Mouse (Mus musculus) brain, embryonic 14.5 days (tissue): ENCODE results near the gene Krtap19-2. TPM values are rescaled to one million over a fixed set of nuclear protein-coding genes. Genes with fewer than 3 reads are reported as not detected.
A peak's percentile ranks its signal among the peaks of the same experiment; 100 is the strongest.

ENCODE experiments used
- DNase-seq: peaks from one replicate; pipeline ENCODE4 v3.0.0-alpha.2; 2011; ENCODE audit warnings: low read depth
- CTCF ChIP-seq: fragments of 200-500 bp; IDR thresholded peaks from 2 replicates; pipeline ENCODE4 v1.5.1; 2012; ENCODE audit warnings: inconsistent platforms, mild to moderate bottlenecking, moderate library complexity, borderline replicate concordance; ENCODE audit not compliant: insufficient read depth, insufficient read length; ENCODE audit errors: extremely low read depth
- POLR2A ChIP-seq: fragments of 200-500 bp; IDR thresholded peaks from 2 replicates; pipeline ENCODE4 v1.6.1; 2012; ENCODE audit warnings: mild to moderate bottlenecking, inconsistent platforms, borderline replicate concordance; ENCODE audit not compliant: poor library complexity, insufficient read depth, insufficient read length, severe bottlenecking; ENCODE audit errors: extremely low read depth
- polyA plus RNA-seq: library from polyadenylated mRNA; depleted of rRNA; stranded (reverse); fragments of >200 nt; gene quantifications from 2 replicates; pipeline ENCODE4 v1.2.3, GENCODE M21; 2012; rRNA removed

Gene Krtap19-2
- not detected in 2 replicates for polyA plus RNA-seq

GRCm38 (mm10) chr16:88874169-88874568 is at the start of gene Krtap19-2:
Krtap19-2 (minus strand) TSS chr16:88874269.
- TF ChIP-seq CTCF (no peak), POLR2A (no peak)
- no peak for DNase-seq

DNA sequence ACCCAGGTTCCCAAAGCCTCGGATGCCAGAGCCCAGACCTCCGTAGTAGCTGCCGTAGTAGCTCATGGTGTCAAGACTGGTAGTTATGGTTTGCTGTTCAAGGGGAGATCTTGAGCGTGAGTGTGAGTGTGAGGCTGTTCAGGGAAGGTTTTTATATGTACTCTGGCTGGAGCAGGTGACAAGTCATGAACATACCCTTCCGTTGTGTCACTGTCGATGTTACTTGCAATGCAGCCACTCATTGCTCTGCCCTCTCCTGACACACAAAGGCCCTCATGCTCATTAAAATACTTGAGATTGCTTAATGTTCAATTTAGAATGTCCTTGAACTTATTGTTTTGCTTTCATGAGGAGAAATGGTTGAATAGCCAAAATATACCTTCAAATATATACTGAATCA is 22.3 kb upstream of the Krtap19-2 start, which contains the start of gene Krtap19-5:
Krtap19-5 (minus strand) TSS at position 101 of the 400 bp plus-strand sequence.
- no peak for TF ChIP-seq POLR2A
- TF ChIP-seq CTCF, result no peak
- no peak for DNase-seq

- DNase-seq, result peak; percentile 74
- TF ChIP-seq POLR2A (no peak), CTCF (no peak)
Measured at GRCm38 (mm10) chr16:88886870-88887269, 12.8 kb upstream of the Krtap19-2 start.

- TF ChIP-seq POLR2A (no peak), CTCF (no peak)
- no peak for DNase-seq
Measured at GRCm38 (mm10) chr16:88884989-88885388, 10.9 kb upstream of the Krtap19-2 start, which contains the start of gene Krtap19-4. Krtap19-4 (minus strand) TSS chr16:88885089.

GRCm38 (mm10) chr16:88877938-88878337 is 3.9 kb upstream of the Krtap19-2 start, which contains the start of gene Krtap19-3:
Krtap19-3 (minus strand) TSS chr16:88878038.
- no peak for TF ChIP-seq POLR2A
- no peak for TF ChIP-seq CTCF

GRCm38 (mm10) chr16:88869311-88869710 is 4.8 kb downstream of the Krtap19-2 start, which contains the start of gene Krtap19-1:
Krtap19-1 (minus strand) TSS chr16:88869411.
- no peak for DNase-seq
- TF ChIP-seq POLR2A (no peak), CTCF (no peak)

More at GRCm38 (mm10) chr16:88877938-88878337, 3.9 kb upstream of the Krtap19-2 start, which contains the start of gene Krtap19-3:
- DNase-seq, result no peak

GRCm38 (mm10) chr16:88864887-88865407 is 9.1 kb downstream of the Krtap19-2 start:
- DNase-seq, result no peak

DNA sequence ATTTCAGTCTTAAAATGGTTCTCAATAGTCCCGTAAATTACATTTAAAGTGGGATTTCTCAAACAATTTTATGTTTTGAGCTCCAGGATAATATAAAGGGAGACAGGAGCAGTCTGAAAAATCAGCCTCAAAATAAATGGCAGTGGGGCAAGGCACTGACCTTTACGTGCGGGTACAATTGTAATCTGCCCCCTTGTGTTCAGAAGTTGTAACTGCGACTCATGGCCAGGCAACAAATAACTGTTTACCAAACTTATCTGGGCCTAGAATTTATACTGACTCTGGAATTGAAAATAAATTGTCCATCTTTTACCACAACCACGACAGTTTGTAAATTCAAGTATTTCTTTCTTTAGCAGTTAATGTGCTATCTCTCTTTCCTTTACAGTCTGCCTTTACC is 22.6 kb downstream of the Krtap19-2 start:
- peak; percentile 57 for DNase-seq
- no peak for TF ChIP-seq POLR2A
- TF ChIP-seq CTCF, result peak; percentile 75

More at GRCm38 (mm10) chr16:88864887-88865407, 9.1 kb downstream of the Krtap19-2 start:
- no peak for TF ChIP-seq CTCF
- no peak for TF ChIP-seq POLR2A

GRCm38 (mm10) chr16:88848558-88848957 is 25.5 kb downstream of the Krtap19-2 start:
- no peak for DNase-seq
- TF ChIP-seq CTCF (no peak), POLR2A (no peak)

- DNase-seq, result no peak
- TF ChIP-seq CTCF (no peak), POLR2A (no peak)
Measured at GRCm38 (mm10) chr16:88847363-88847762, 26.7 kb downstream of the Krtap19-2 start.

GRCm38 (mm10) chr16:88826978-88827377 is 47.1 kb downstream of the Krtap19-2 start:
- TF ChIP-seq CTCF, result no peak
- no peak for TF ChIP-seq POLR2A
- peak; percentile 15 for DNase-seq
